Mouse (Mus musculus) heart, embryonic 10.5 days (tissue): ENCODE data around the gene Ift172. TPM values are rescaled to one million over a fixed set of nuclear protein-coding genes. Genes with fewer than 3 reads are reported as not detected.

ENCODE experiments used
- DNase-seq: peaks from one replicate; pipeline ENCODE4 v3.0.0-alpha.2; 2017; ENCODE audit warnings: low spot score
- H3K27ac ChIP-seq: fragments of 300-500 bp; sonication (generic); 2 replicates; pipeline ENCODE4 v1.5.1; 2016; ENCODE audit warnings: mild to moderate bottlenecking
- H3K27me3 ChIP-seq: fragments of 300-500 bp; sonication (generic); 2 replicates; pipeline ENCODE4 v1.6.1; 2016; ENCODE audit warnings: mild to moderate bottlenecking; ENCODE audit not compliant: poor library complexity, insufficient read depth, severe bottlenecking
- H3K36me3 ChIP-seq: fragments of 300-500 bp; sonication (generic); 2 replicates; pipeline ENCODE4 v1.6.1; 2016; ENCODE audit warnings: mild to moderate bottlenecking, moderate library complexity
- H3K4me1 ChIP-seq: fragments of 300-500 bp; sonication (generic); 2 replicates; pipeline ENCODE4 v1.6.1; 2016; ENCODE audit warnings: mild to moderate bottlenecking
- H3K4me3 ChIP-seq: fragments of 300-500 bp; sonication (generic); 2 replicates; pipeline ENCODE4 v1.5.1; 2016; ENCODE audit warnings: mild to moderate bottlenecking, moderate library complexity
- H3K9me3 ChIP-seq: fragments of 300-500 bp; sonication (generic); 2 replicates; pipeline ENCODE4 v1.6.1; 2016; ENCODE audit warnings: mild to moderate bottlenecking, moderate library complexity
- WGBS: fragments of 180-500 bp; shearing (Covaris S2); methylation state at CpG from one replicate; pipeline ENCODE4 v1.1.7; 2016; 5-methylcytosine and 5-hydroxymethylcytosine counted together
- polyA plus RNA-seq: library from polyadenylated mRNA; unstranded; fragments of >200 nt; fragmentation: Nextera tagmentation; extraction: Ambion mirVana; gene quantifications from 2 replicates; pipeline ENCODE4 v1.2.1, GENCODE M21; 2016

Gene Ift172
- polyA plus RNA-seq, 1 experiment from 2014 or later: 31.1 TPM

- peak; percentile 71 for DNase-seq
- peak overlapping the region; percentile 75; the same call in 1 of the 2 replicates for H3K27ac ChIP-seq
- H3K36me3 ChIP-seq: peaks cover 82% of the 10 kb centered on the region
- H3K4me3 ChIP-seq: no peak overlapping the region
- 84% methylated on average over 7 of the region's 7 CpGs for WGBS
- no peaks in the 10 kb centered on the region for H3K27me3 ChIP-seq
- H3K4me1 ChIP-seq: peaks cover 49% of the 10 kb centered on the region
- no peaks in the 10 kb centered on the region for H3K9me3 ChIP-seq
Observed at GRCm38 (mm10) chr5:31254452-31254851, 36.5 kb downstream of the Ift172 start.

- DNase-seq: peak; percentile 77
- WGBS: 75% methylated on average over 8 of the region's 8 CpGs
- H3K27ac ChIP-seq: peak overlapping the region; percentile 75
- peaks cover 49% of the 10 kb centered on the region for H3K4me1 ChIP-seq
- peaks cover 84% of the 10 kb centered on the region for H3K36me3 ChIP-seq
- H3K9me3 ChIP-seq: no peaks in the 10 kb centered on the region
- H3K4me3 ChIP-seq: no peak overlapping the region
- H3K27me3 ChIP-seq: no peaks in the 10 kb centered on the region
Observed at GRCm38 (mm10) chr5:31253806-31254205, 37.1 kb downstream of the Ift172 start.

- H3K27ac ChIP-seq: peak overlapping the region; percentile 81
- WGBS: 80% methylated on average over 16 of the region's 16 CpGs
- no peaks in the 10 kb centered on the region for H3K9me3 ChIP-seq
- DNase-seq: peak; percentile 66
- no peaks in the 10 kb centered on the region for H3K27me3 ChIP-seq
- no peak overlapping the region for H3K4me3 ChIP-seq
- H3K4me1 ChIP-seq: peaks cover 49% of the 10 kb centered on the region
- peaks cover 85% of the 10 kb centered on the region for H3K36me3 ChIP-seq
Observed at GRCm38 (mm10) chr5:31252795-31253545, 37.9 kb downstream of the Ift172 start.

GRCm38 (mm10) chr5:31252151-31252550 lies 38.8 kb downstream of the Ift172 start:
- Histone ChIP-seq H3K27me3 (no peaks in the 10 kb centered on the region), H3K4me3 (peak overlapping the region; percentile 59), H3K9me3 (no peaks in the 10 kb centered on the region), H3K27ac (peak overlapping the region; percentile 81; the same call in 1 of the 2 replicates), H3K4me1 (peaks cover 49% of the 10 kb centered on the region), H3K36me3 (peaks cover 87% of the 10 kb centered on the region)
- peak; percentile 73 for DNase-seq
- WGBS: 49% methylated on average over 10 of the region's 10 CpGs

- Histone ChIP-seq H3K9me3 (no peaks in the 10 kb centered on the region), H3K36me3 (peaks cover 90% of the 10 kb centered on the region), H3K27ac (peak within 1 kb of the TSS; percentile 81), H3K4me3 (peak within 1 kb of the TSS; percentile 59), H3K27me3 (no peaks in the 10 kb centered on the region), H3K4me1 (peaks cover 49% of the 10 kb centered on the region)
- 15% methylated on average over 44 of the region's 47 CpGs for WGBS
- DNase-seq: no peak
Observed at GRCm38 (mm10) chr5:31251541-31252101, 39.3 kb downstream of the Ift172 start, which contains the start of gene Krtcap3. Gene Krtcap3 (plus strand): TSS chr5:31251691.

- H3K4me1 ChIP-seq: peaks cover 49% of the 10 kb centered on the region
- H3K36me3 ChIP-seq: peaks cover 96% of the 10 kb centered on the region
- no peaks in the 10 kb centered on the region for H3K27me3 ChIP-seq
- H3K27ac ChIP-seq: peak overlapping the region; percentile 81
- H3K4me3 ChIP-seq: peak overlapping the region; percentile 59
- no peaks in the 10 kb centered on the region for H3K9me3 ChIP-seq
- no peak for DNase-seq
- 60% methylated on average over 4 of the region's 4 CpGs for WGBS
Observed at GRCm38 (mm10) chr5:31250716-31251115, 40.2 kb downstream of the Ift172 start.

- Histone ChIP-seq H3K9me3 (no peaks in the 10 kb centered on the region), H3K27me3 (no peaks in the 10 kb centered on the region), H3K27ac (no peak overlapping the region), H3K4me3 (peak overlapping the region; percentile 94), H3K4me1 (0 out of 2 replicates have a peak, but pooled peaks cover 8% of the 10 kb centered on the region), H3K36me3 (peaks cover 37% of the 10 kb centered on the region)
- DNase-seq: no peak
- 30% methylated on average over 10 of the region's 10 CpGs for whole genome bisulfite sequencing
Observed at GRCm38 (mm10) chr5:31242191-31242590, 48.7 kb downstream of the Ift172 start.

- peak overlapping the region; percentile 94 for H3K4me3 ChIP-seq
- H3K4me1 ChIP-seq: 0 out of 2 replicates have a peak, but pooled peaks cover 8% of the 10 kb centered on the region
- peaks cover 30% of the 10 kb centered on the region for H3K36me3 ChIP-seq
- no peaks in the 10 kb centered on the region for H3K27me3 ChIP-seq
- H3K9me3 ChIP-seq: no peaks in the 10 kb centered on the region
- under 1% methylated on average over 13 of the region's 13 CpGs for WGBS
- DNase-seq: no peak
- peak overlapping the region; percentile 97 for H3K27ac ChIP-seq
Observed at GRCm38 (mm10) chr5:31241522-31242034, 49.3 kb downstream of the Ift172 start.

GRCm38 (mm10) chr5:31240637-31241521 lies 50.0 kb downstream of the Ift172 start, which contains the start of the genes Nrbp1 and Gm9970:
Gene Nrbp1 (plus strand): TSS chr5:31240864.
Gene Gm9970 (minus strand): TSS chr5:31241232.
- Histone ChIP-seq H3K36me3 (peaks cover 23% of the 10 kb centered on the region), H3K4me1 (0 out of 2 replicates have a peak, but pooled peaks cover 8% of the 10 kb centered on the region), H3K27me3 (no peaks in the 10 kb centered on the region), H3K4me3 (peak within 1 kb of the TSS; percentile 94), H3K9me3 (peaks cover 3% of the 10 kb centered on the region; the same call in 1 of the 2 replicates), H3K27ac (peak within 1 kb of the TSS; percentile 97)
- WGBS: under 1% methylated on average over 103 of the region's 103 CpGs
- DNase-seq: peak; percentile 97

GRCm38 (mm10) chr5:31226641-31227040 lies 64.3 kb downstream of the Ift172 start:
- DNase-seq: no peak
- no peaks in the 10 kb centered on the region for H3K4me1 ChIP-seq
- H3K4me3 ChIP-seq: no peak overlapping the region
- no peaks in the 10 kb centered on the region for H3K9me3 ChIP-seq
- no peak overlapping the region for H3K27ac ChIP-seq
- H3K27me3 ChIP-seq: no peaks in the 10 kb centered on the region
- 76% methylated on average over 1 of the region's 1 CpGs for WGBS
- no peaks in the 10 kb centered on the region for H3K36me3 ChIP-seq

- WGBS: 91% methylated on average over 9 of the region's 9 CpGs
- H3K27me3 ChIP-seq: no peaks in the 10 kb centered on the region
- no peak overlapping the region for H3K4me3 ChIP-seq
- no peak overlapping the region for H3K27ac ChIP-seq
- DNase-seq: no peak
- no peaks in the 10 kb centered on the region for H3K9me3 ChIP-seq
- no peaks in the 10 kb centered on the region for H3K36me3 ChIP-seq
- H3K4me1 ChIP-seq: peaks cover 9% of the 10 kb centered on the region; the same call in 1 of the 2 replicates
Observed at GRCm38 (mm10) chr5:31222696-31223095, 68.2 kb downstream of the Ift172 start.

GRCm38 (mm10) chr5:31221304-31221945 lies 69.5 kb downstream of the Ift172 start:
- Histone ChIP-seq H3K36me3 (no peaks in the 10 kb centered on the region), H3K9me3 (no peaks in the 10 kb centered on the region), H3K27me3 (no peaks in the 10 kb centered on the region), H3K4me3 (peak overlapping the region; percentile 99), H3K27ac (peak overlapping the region; percentile 97), H3K4me1 (peaks cover 9% of the 10 kb centered on the region; the same call in 1 of the 2 replicates)
- WGBS: 17% methylated on average over 11 of the region's 11 CpGs
- DNase-seq: no peak
